Mouse (Mus musculus): ENCODE results near the gene Tnfaip2. TPM values are rescaled to one million over a fixed set of nuclear protein-coding genes. Genes with fewer than 3 reads are reported as not detected.
A peak's percentile ranks its signal among the peaks of the same experiment; 100 is the strongest.

Tnfaip2 gene
- total and polyA plus RNA-seq, 2 experiments: 10.0 to 28.9 TPM

GRCm38 (mm10) chr12:111416921-111417779, 25.1 kb upstream of the Tnfaip2 start, which contains the start of gene Exoc3l4:
Gene Exoc3l4, plus strand, starts transcription at chr12:111417017.
- H3K9ac ChIP-seq (ENCODE audit: low read depth, low read length): peak within 1 kb of the TSS; percentile 23
- TF ChIP-seq POLR2A (IDR thresholded peaks at IDR 0.05; ENCODE audit: extremely low read depth, insufficient read depth, low read length): no peak
- 0 out of 2 replicates have a peak, but pooled peaks have one; percentile 5 for TF ChIP-seq CTCF (IDR thresholded peaks at IDR 0.05; ENCODE audit: low read depth, low read length)
- H3K79me2 ChIP-seq (ENCODE audit: control insufficient read depth, insufficient read depth, low read length): no peaks in the 10 kb centered on the region
- 6% methylated on average over 17 of the region's 17 CpGs for WGBS
- H3K4me3 ChIP-seq (ENCODE audit: insufficient read depth, low read depth, low read length): peak within 1 kb of the TSS; percentile 40
- no peak within 1 kb of the TSS for H3K27ac ChIP-seq (replicated peaks; ENCODE audit: insufficient read depth, low read depth, low read length)
- H3K36me3 ChIP-seq (ENCODE audit: control insufficient read depth, insufficient read depth, low read length): no peaks in the 10 kb centered on the region
- H3K4me1 ChIP-seq (ENCODE audit: control insufficient read depth, insufficient read depth, low read length): peaks cover 3% of the 10 kb centered on the region; the same call in 1 of the 2 replicates
- H3K27me3 ChIP-seq (ENCODE audit: control insufficient read depth, insufficient read depth, low read length): no peaks in the 10 kb centered on the region
- peak; percentile 33 for DNase-seq (ENCODE audit: extremely low read depth, low read depth, low spot score)

GRCm38 (mm10) chr12:111419918-111420317, 22.4 kb upstream of the Tnfaip2 start:
- no peak overlapping the region for H3K4me3 ChIP-seq (ENCODE audit: insufficient read depth, low read depth, low read length)
- peaks cover 3% of the 10 kb centered on the region; the same call in 1 of the 2 replicates for H3K4me1 ChIP-seq (ENCODE audit: control insufficient read depth, insufficient read depth, low read length)
- H3K79me2 ChIP-seq (ENCODE audit: control insufficient read depth, insufficient read depth, low read length): no peaks in the 10 kb centered on the region
- H3K9ac ChIP-seq (ENCODE audit: low read depth, low read length): no peak overlapping the region
- no peak for DNase-seq (ENCODE audit: extremely low read depth, low read depth, low spot score)
- no peak for TF ChIP-seq CTCF (IDR thresholded peaks at IDR 0.05; ENCODE audit: low read depth, low read length)
- no peak for TF ChIP-seq POLR2A (IDR thresholded peaks at IDR 0.05; ENCODE audit: extremely low read depth, insufficient read depth, low read length)
- no peaks in the 10 kb centered on the region for H3K36me3 ChIP-seq (ENCODE audit: control insufficient read depth, insufficient read depth, low read length)
- no peaks in the 10 kb centered on the region for H3K27me3 ChIP-seq (ENCODE audit: control insufficient read depth, insufficient read depth, low read length)
- WGBS: 84% methylated on average over 5 of the region's 5 CpGs
- no peak overlapping the region for H3K27ac ChIP-seq (replicated peaks; ENCODE audit: insufficient read depth, low read depth, low read length)

- DNase-seq (ENCODE audit: extremely low read depth, low read depth, low spot score): no peak
- Histone ChIP-seq H3K4me1 (ENCODE audit: control insufficient read depth, insufficient read depth, low read length) (peaks cover 3% of the 10 kb centered on the region; the same call in 1 of the 2 replicates), H3K9ac (ENCODE audit: low read depth, low read length) (no peak overlapping the region), H3K4me3 (ENCODE audit: insufficient read depth, low read depth, low read length) (no peak overlapping the region), H3K27me3 (ENCODE audit: control insufficient read depth, insufficient read depth, low read length) (no peaks in the 10 kb centered on the region), H3K27ac (replicated peaks; ENCODE audit: insufficient read depth, low read depth, low read length) (no peak overlapping the region), H3K36me3 (ENCODE audit: control insufficient read depth, insufficient read depth, low read length) (no peaks in the 10 kb centered on the region), H3K79me2 (ENCODE audit: control insufficient read depth, insufficient read depth, low read length) (no peaks in the 10 kb centered on the region)
- WGBS: 68% methylated on average over 7 of the region's 7 CpGs
- TF ChIP-seq POLR2A (IDR thresholded peaks at IDR 0.05; ENCODE audit: extremely low read depth, insufficient read depth, low read length) (no peak), CTCF (IDR thresholded peaks at IDR 0.05; ENCODE audit: low read depth, low read length) (no peak)
Observed at GRCm38 (mm10) chr12:111420946-111421709, 21.1 kb upstream of the Tnfaip2 start.

- Histone ChIP-seq H3K4me1 (ENCODE audit: control insufficient read depth, insufficient read depth, low read length) (no peaks in the 10 kb centered on the region), H3K79me2 (ENCODE audit: control insufficient read depth, insufficient read depth, low read length) (no peaks in the 10 kb centered on the region), H3K27me3 (ENCODE audit: control insufficient read depth, insufficient read depth, low read length) (no peaks in the 10 kb centered on the region), H3K36me3 (ENCODE audit: control insufficient read depth, insufficient read depth, low read length) (no peaks in the 10 kb centered on the region), H3K4me3 (ENCODE audit: insufficient read depth, low read depth, low read length) (no peak overlapping the region), H3K9ac (ENCODE audit: low read depth, low read length) (no peak overlapping the region), H3K27ac (replicated peaks; ENCODE audit: insufficient read depth, low read depth, low read length) (no peak overlapping the region)
- no peak for DNase-seq (ENCODE audit: extremely low read depth, low read depth, low spot score)
- WGBS: 83% methylated on average over 5 of the region's 5 CpGs
- TF ChIP-seq CTCF (IDR thresholded peaks at IDR 0.05; ENCODE audit: low read depth, low read length) (no peak), POLR2A (IDR thresholded peaks at IDR 0.05; ENCODE audit: extremely low read depth, insufficient read depth, low read length) (no peak)
Observed at GRCm38 (mm10) chr12:111422852-111423251, 19.4 kb upstream of the Tnfaip2 start.

- DNase-seq (ENCODE audit: extremely low read depth, low read depth, low spot score): no peak
- H3K4me3 ChIP-seq (ENCODE audit: insufficient read depth, low read depth, low read length): no peak overlapping the region
- TF ChIP-seq POLR2A (IDR thresholded peaks at IDR 0.05; ENCODE audit: extremely low read depth, insufficient read depth, low read length): no peak
- TF ChIP-seq CTCF (IDR thresholded peaks at IDR 0.05; ENCODE audit: low read depth, low read length): no peak
- H3K4me1 ChIP-seq (ENCODE audit: control insufficient read depth, insufficient read depth, low read length): no peaks in the 10 kb centered on the region
- H3K27me3 ChIP-seq (ENCODE audit: control insufficient read depth, insufficient read depth, low read length): no peaks in the 10 kb centered on the region
- no peak overlapping the region for H3K9ac ChIP-seq (ENCODE audit: low read depth, low read length)
- H3K27ac ChIP-seq (replicated peaks; ENCODE audit: insufficient read depth, low read depth, low read length): no peak overlapping the region
- H3K36me3 ChIP-seq (ENCODE audit: control insufficient read depth, insufficient read depth, low read length): no peaks in the 10 kb centered on the region
- WGBS: 78% methylated on average over 43 of the region's 43 CpGs
- H3K79me2 ChIP-seq (ENCODE audit: control insufficient read depth, insufficient read depth, low read length): no peaks in the 10 kb centered on the region
Observed at GRCm38 (mm10) chr12:111423570-111424129, 18.6 kb upstream of the Tnfaip2 start.

All from liver, adult 2 months (tissue).